Mouse (Mus musculus): ENCODE measurements around the gene Sos2. TPM values are rescaled to one million over a fixed set of nuclear protein-coding genes. Genes with fewer than 3 reads are reported as not detected.
A peak's percentile ranks its signal among the peaks of the same experiment; 100 is the strongest.

Sos2 gene
- total and polyA plus RNA-seq, 2 experiments from 2014 or later, result 7.6 to 27.3 TPM

DNA sequence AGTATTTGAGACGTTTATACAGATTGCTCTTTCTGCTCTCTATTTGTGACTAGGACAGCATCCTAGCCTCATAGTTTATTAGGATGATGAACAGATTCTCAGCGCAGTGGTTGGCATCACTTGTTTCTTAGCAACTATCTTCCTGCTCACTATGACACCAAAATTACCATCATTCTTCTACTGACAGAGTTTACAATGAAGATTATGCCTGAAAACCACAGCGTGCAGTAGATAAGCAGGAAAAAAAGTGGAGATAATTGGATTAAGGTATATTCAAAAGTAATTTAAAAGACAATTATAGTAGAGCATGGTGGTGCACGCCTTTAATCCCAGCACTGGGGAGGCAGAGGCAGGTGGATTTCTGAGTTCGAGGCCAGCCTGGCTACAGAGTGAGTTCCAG, 88.5 kb downstream of the Sos2 start:
- Histone ChIP-seq H3K9me3 (ENCODE audit: low read length) (no peaks in the 10 kb centered on the region), H3K27me3 (ENCODE audit: insufficient read depth, low read length) (no peaks in the 10 kb centered on the region), H3K9ac (replicated peaks; ENCODE audit: low read length) (no peak overlapping the region), H3K36me3 (ENCODE audit: insufficient read depth, low read length) (peaks cover 18% of the 10 kb centered on the region), H3K27ac (no peak overlapping the region), H3K4me2 (ENCODE audit: low read depth, low read length) (no peak overlapping the region), H3K4me3 (ENCODE audit: low read length) (no peak overlapping the region), H3K4me1 (ENCODE audit: insufficient read depth, low read length) (no peaks in the 10 kb centered on the region)
- TF ChIP-seq CTCF (IDR thresholded peaks at IDR 0.05; ENCODE audit: low read depth), result no peak
- DNase-seq (ENCODE audit: low spot score) (no peak), ATAC-seq (no peak)
- 86% methylated on average over 5 of the region's 5 CpGs for WGBS

GRCm38 (mm10) chr12:69583270-69583629, 98.4 kb downstream of the Sos2 start:
- H3K27me3 ChIP-seq (ENCODE audit: insufficient read depth, low read length), result no peaks in the 10 kb centered on the region
- peak overlapping the region; percentile 73 for H3K4me2 ChIP-seq (ENCODE audit: low read depth, low read length)
- ATAC-seq (peak; percentile 24; the same call in 1 of the 2 replicates), DNase-seq (ENCODE audit: low spot score) (no peak)
- no peaks in the 10 kb centered on the region for H3K9me3 ChIP-seq (ENCODE audit: low read length)
- H3K36me3 ChIP-seq (ENCODE audit: insufficient read depth, low read length), result peaks cover 23% of the 10 kb centered on the region; the same call in 1 of the 2 replicates
- TF ChIP-seq CTCF (IDR thresholded peaks at IDR 0.05; ENCODE audit: low read depth), result no peak
- peak overlapping the region; percentile 88 for H3K27ac ChIP-seq
- WGBS, result 37% methylated on average over 5 of the region's 5 CpGs
- H3K9ac ChIP-seq (replicated peaks; ENCODE audit: low read length), result peak overlapping the region; percentile 87
- peak overlapping the region; percentile 81 for H3K4me3 ChIP-seq (ENCODE audit: low read length)
- peaks cover 5% of the 10 kb centered on the region; the same call in 1 of the 2 replicates for H3K4me1 ChIP-seq (ENCODE audit: insufficient read depth, low read length)

GRCm38 (mm10) chr12:69582613-69583269, 98.9 kb downstream of the Sos2 start, which contains the start of gene Vcpkmt:
Gene Vcpkmt (minus strand): TSS chr12:69583028.
- under 1% methylated on average over 54 of the region's 56 CpGs for WGBS
- H3K9ac ChIP-seq (replicated peaks; ENCODE audit: low read length), result peak within 1 kb of the TSS; percentile 87

DNA sequence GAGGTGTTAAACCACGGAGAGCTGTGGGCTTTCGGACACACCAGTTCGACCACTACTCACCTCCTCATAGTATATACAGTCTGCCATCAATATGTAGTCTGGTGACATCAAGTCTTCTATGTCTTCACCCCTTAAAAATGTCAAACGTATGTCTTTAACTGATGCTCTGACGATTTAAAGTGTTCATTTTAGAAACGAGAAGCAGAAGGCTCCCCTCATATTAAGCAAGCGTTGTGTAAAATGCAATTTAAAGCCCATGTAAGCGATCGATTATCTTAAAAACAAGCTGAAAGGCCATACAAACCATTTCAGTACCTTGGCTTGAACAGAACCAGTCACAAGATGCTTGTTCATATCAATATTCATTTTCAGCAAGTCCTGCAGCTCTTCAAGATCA, 99.4 kb downstream of the Sos2 start:
- DNase-seq (ENCODE audit: low spot score) (no peak), ATAC-seq (no peak)
- Histone ChIP-seq H3K9me3 (ENCODE audit: low read length) (no peaks in the 10 kb centered on the region), H3K4me1 (ENCODE audit: insufficient read depth, low read length) (peaks cover 5% of the 10 kb centered on the region; the same call in 1 of the 2 replicates), H3K9ac (replicated peaks; ENCODE audit: low read length) (peak overlapping the region; percentile 87), H3K27me3 (ENCODE audit: insufficient read depth, low read length) (no peaks in the 10 kb centered on the region), H3K27ac (peak overlapping the region; percentile 88), H3K4me2 (ENCODE audit: low read depth, low read length) (peak overlapping the region; percentile 73), H3K36me3 (ENCODE audit: insufficient read depth, low read length) (peaks cover 26% of the 10 kb centered on the region; the same call in 1 of the 2 replicates), H3K4me3 (ENCODE audit: low read length) (peak overlapping the region; percentile 81)
- TF ChIP-seq CTCF (IDR thresholded peaks at IDR 0.05; ENCODE audit: low read depth), result no peak
- 31% methylated on average over 9 of the region's 9 CpGs for WGBS

More at GRCm38 (mm10) chr12:69582613-69583269, 98.9 kb downstream of the Sos2 start, which contains the start of gene Vcpkmt:
- Histone ChIP-seq H3K36me3 (ENCODE audit: insufficient read depth, low read length) (peaks cover 26% of the 10 kb centered on the region; the same call in 1 of the 2 replicates), H3K4me1 (ENCODE audit: insufficient read depth, low read length) (peaks cover 5% of the 10 kb centered on the region; the same call in 1 of the 2 replicates), H3K27ac (peak within 1 kb of the TSS; percentile 88), H3K27me3 (ENCODE audit: insufficient read depth, low read length) (no peaks in the 10 kb centered on the region), H3K4me2 (ENCODE audit: low read depth, low read length) (peak within 1 kb of the TSS; percentile 73), H3K9me3 (ENCODE audit: low read length) (no peaks in the 10 kb centered on the region), H3K4me3 (ENCODE audit: low read length) (peak within 1 kb of the TSS; percentile 81)
- ATAC-seq, result peak; percentile 96
- peak; percentile 95 for DNase-seq (ENCODE audit: low spot score)
- TF ChIP-seq CTCF (IDR thresholded peaks at IDR 0.05; ENCODE audit: low read depth), result no peak

DNA sequence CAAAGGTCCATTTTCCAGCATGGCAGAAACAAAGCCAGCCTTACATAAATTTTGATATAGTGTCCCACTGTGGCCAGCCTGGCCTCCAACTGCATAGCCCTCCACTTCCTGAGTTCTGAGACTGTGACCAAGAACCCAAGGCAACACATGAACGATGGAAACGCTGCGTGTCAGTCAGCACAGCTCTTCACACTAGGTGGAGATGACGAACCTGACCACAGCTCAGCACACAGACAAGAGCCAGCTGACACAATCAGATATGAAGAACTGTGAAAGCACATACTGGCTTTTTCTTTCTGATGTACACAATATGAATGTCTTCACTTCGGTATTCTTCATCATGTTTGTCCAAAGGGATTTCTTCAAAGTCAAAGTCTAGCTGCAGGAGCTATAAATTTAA, 102.0 kb downstream of the Sos2 start:
- H3K27me3 ChIP-seq (ENCODE audit: insufficient read depth, low read length), result no peaks in the 10 kb centered on the region
- DNase-seq (ENCODE audit: low spot score) (no peak), ATAC-seq (no peak)
- TF ChIP-seq CTCF (IDR thresholded peaks at IDR 0.05; ENCODE audit: low read depth), result no peak
- no peaks in the 10 kb centered on the region for H3K9me3 ChIP-seq (ENCODE audit: low read length)
- 93% methylated on average over 5 of the region's 5 CpGs for WGBS
- no peak overlapping the region for H3K4me3 ChIP-seq (ENCODE audit: low read length)
- H3K4me1 ChIP-seq (ENCODE audit: insufficient read depth, low read length), result peaks cover 5% of the 10 kb centered on the region; the same call in 1 of the 2 replicates
- peaks cover 19% of the 10 kb centered on the region; the same call in 1 of the 2 replicates for H3K36me3 ChIP-seq (ENCODE audit: insufficient read depth, low read length)
- no peak overlapping the region for H3K9ac ChIP-seq (replicated peaks; ENCODE audit: low read length)
- H3K4me2 ChIP-seq (ENCODE audit: low read depth, low read length), result no peak overlapping the region
- no peak overlapping the region for H3K27ac ChIP-seq

- H3K9ac ChIP-seq (replicated peaks; ENCODE audit: low read length), result no peak overlapping the region
- no peaks in the 10 kb centered on the region for H3K27me3 ChIP-seq (ENCODE audit: insufficient read depth, low read length)
- peaks cover 16% of the 10 kb centered on the region; the same call in 1 of the 2 replicates for H3K36me3 ChIP-seq (ENCODE audit: insufficient read depth, low read length)
- no peak for ATAC-seq
- no peak for TF ChIP-seq CTCF (IDR thresholded peaks at IDR 0.05; ENCODE audit: low read depth)
- H3K9me3 ChIP-seq (ENCODE audit: low read length), result no peaks in the 10 kb centered on the region
- DNase-seq (ENCODE audit: low spot score), result no peak
- 79% methylated on average over 9 of the region's 9 CpGs for WGBS
- no peaks in the 10 kb centered on the region for H3K4me1 ChIP-seq (ENCODE audit: insufficient read depth, low read length)
- H3K4me2 ChIP-seq (ENCODE audit: low read depth, low read length), result no peak overlapping the region
- no peak overlapping the region for H3K4me3 ChIP-seq (ENCODE audit: low read length)
- H3K27ac ChIP-seq, result no peak overlapping the region
Measured at GRCm38 (mm10) chr12:69576120-69576627, 105.5 kb downstream of the Sos2 start.

Measured in hindbrain, postnatal 0 days (tissue).